Mouse (Mus musculus): ENCODE results near the gene Dctn1. TPM values are rescaled to one million over a fixed set of nuclear protein-coding genes. Genes with fewer than 3 reads are reported as not detected.

Dctn1 gene
- polyA plus RNA-seq (2016; fragmentation: Nextera tagmentation; extraction: Ambion mirVana) = 88.8 and 93.8 TPM in 2 replicates

- Histone ChIP-seq H3K4me3 (peak within 1 kb of the TSS; percentile 94), H3K27me3 (ENCODE audit: poor library complexity, severe bottlenecking) (peaks cover 27% of the 10 kb centered on the region)
- WGBS = under 1% methylated on average over 58 of the region's 58 CpGs
These were observed at the start of gene Dctn1 for GRCm38 (mm10) chr6:83165607-83166242. Gene Dctn1, plus strand, starts transcription at chr6:83165920.

DNA sequence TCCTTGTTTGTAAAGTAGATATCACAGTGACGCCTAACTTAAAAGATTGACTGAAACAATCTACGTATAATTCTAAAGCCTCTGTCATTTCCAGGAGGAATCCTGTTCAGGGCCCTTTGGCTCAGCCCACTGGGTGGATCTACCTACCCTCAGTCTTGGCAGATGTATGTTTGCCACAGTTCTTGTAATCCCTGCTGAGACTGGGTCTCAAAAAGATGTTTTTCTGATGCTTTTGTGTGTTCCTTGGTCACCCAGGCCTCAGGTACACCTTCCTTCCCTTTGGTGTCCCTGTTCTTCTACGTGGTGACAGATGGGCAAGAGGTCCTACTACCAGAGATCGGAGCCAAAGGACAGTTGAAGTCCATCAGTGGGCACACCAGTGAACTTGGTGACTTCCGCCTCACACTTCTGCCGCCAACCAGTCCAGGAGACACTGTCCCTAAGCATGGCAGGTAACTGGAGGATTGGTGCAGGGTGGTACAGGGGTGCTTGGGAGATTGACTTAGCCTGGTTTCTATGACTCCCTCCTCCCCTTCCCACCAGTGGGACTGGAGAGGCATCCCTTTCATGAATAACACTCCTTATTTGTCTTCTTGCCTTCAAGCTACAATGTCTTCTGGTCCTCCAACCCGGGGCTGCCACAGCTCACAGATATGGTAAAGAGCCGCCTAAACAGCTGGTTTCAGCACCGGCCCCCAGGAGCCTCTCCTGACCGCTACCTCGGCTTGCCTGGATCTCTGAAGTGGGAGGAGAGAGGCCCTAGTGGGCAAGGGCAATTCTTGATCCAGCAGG is 49.2 kb upstream of the Dctn1 start:
- H3K9me3 ChIP-seq = no peaks in the 10 kb centered on the region
- no peaks in the 10 kb centered on the region for H3K27me3 ChIP-seq (ENCODE audit: poor library complexity, severe bottlenecking)
- DNase-seq (ENCODE audit: extremely low spot score, low spot score) = no peak
- H3K27ac ChIP-seq = peak overlapping the region; percentile 91
- peak overlapping the region; percentile 91 for H3K4me3 ChIP-seq
- 86% methylated on average over 11 of the region's 11 CpGs for WGBS
- H3K36me3 ChIP-seq (replicated peaks) = peaks cover 37% of the 10 kb centered on the region
- peaks cover 60% of the 10 kb centered on the region for H3K4me1 ChIP-seq

More at GRCm38 (mm10) chr6:83165607-83166242, at the start of gene Dctn1:
- peaks cover 43% of the 10 kb centered on the region for H3K4me1 ChIP-seq
- peak; percentile 94 for DNase-seq (ENCODE audit: extremely low spot score, low spot score)
- H3K36me3 ChIP-seq (replicated peaks) = no peaks in the 10 kb centered on the region
- H3K27ac ChIP-seq = peak within 1 kb of the TSS; percentile 99
- H3K9me3 ChIP-seq = no peaks in the 10 kb centered on the region

- 89% methylated on average over 4 of the region's 4 CpGs for WGBS
- no peak for DNase-seq (ENCODE audit: extremely low spot score, low spot score)
- H3K27me3 ChIP-seq (ENCODE audit: poor library complexity, severe bottlenecking) = no peaks in the 10 kb centered on the region
- no peaks in the 10 kb centered on the region for H3K9me3 ChIP-seq
- H3K36me3 ChIP-seq (replicated peaks) = peaks cover 37% of the 10 kb centered on the region
- peak overlapping the region; percentile 91 for H3K4me3 ChIP-seq
- H3K27ac ChIP-seq = no peak overlapping the region
- H3K4me1 ChIP-seq = peaks cover 65% of the 10 kb centered on the region
These were observed 48.6 kb upstream of the Dctn1 start for GRCm38 (mm10) chr6:83117165-83117438.

- Histone ChIP-seq H3K27ac (peak overlapping the region; percentile 8; the same call in 1 of the 2 replicates), H3K27me3 (ENCODE audit: poor library complexity, severe bottlenecking) (no peaks in the 10 kb centered on the region), H3K36me3 (replicated peaks) (peaks cover 37% of the 10 kb centered on the region), H3K9me3 (no peaks in the 10 kb centered on the region), H3K4me3 (peak overlapping the region; percentile 91), H3K4me1 (peaks cover 70% of the 10 kb centered on the region)
- WGBS = 93% methylated on average over 13 of the region's 13 CpGs
- DNase-seq (ENCODE audit: extremely low spot score, low spot score) = no peak
These were observed 48.1 kb upstream of the Dctn1 start for GRCm38 (mm10) chr6:83117616-83118015.

DNA sequence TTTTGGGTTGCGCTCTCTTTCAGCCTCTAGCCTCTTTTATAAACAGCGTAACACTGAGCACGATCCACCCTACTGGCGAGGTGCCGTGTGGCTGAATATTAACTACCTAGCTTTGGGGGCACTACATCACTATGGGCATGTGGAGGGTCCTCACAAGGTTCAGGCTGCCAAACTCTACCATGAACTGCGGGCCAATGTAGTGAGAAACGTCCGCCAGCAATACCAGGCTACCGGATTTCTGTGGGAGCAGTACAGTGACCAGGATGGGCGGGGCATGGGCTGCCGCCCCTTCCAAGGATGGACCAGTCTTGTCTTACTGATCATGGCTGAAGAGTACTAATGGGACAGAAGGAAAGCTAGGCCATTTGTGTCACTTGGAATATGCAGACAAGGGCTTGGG is 47.4 kb upstream of the Dctn1 start:
- Histone ChIP-seq H3K4me3 (no peak overlapping the region), H3K9me3 (no peaks in the 10 kb centered on the region), H3K4me1 (peaks cover 78% of the 10 kb centered on the region), H3K36me3 (replicated peaks) (peaks cover 42% of the 10 kb centered on the region), H3K27me3 (ENCODE audit: poor library complexity, severe bottlenecking) (no peaks in the 10 kb centered on the region), H3K27ac (no peak overlapping the region)
- 89% methylated on average over 11 of the region's 11 CpGs for WGBS
- no peak for DNase-seq (ENCODE audit: extremely low spot score, low spot score)

DNA sequence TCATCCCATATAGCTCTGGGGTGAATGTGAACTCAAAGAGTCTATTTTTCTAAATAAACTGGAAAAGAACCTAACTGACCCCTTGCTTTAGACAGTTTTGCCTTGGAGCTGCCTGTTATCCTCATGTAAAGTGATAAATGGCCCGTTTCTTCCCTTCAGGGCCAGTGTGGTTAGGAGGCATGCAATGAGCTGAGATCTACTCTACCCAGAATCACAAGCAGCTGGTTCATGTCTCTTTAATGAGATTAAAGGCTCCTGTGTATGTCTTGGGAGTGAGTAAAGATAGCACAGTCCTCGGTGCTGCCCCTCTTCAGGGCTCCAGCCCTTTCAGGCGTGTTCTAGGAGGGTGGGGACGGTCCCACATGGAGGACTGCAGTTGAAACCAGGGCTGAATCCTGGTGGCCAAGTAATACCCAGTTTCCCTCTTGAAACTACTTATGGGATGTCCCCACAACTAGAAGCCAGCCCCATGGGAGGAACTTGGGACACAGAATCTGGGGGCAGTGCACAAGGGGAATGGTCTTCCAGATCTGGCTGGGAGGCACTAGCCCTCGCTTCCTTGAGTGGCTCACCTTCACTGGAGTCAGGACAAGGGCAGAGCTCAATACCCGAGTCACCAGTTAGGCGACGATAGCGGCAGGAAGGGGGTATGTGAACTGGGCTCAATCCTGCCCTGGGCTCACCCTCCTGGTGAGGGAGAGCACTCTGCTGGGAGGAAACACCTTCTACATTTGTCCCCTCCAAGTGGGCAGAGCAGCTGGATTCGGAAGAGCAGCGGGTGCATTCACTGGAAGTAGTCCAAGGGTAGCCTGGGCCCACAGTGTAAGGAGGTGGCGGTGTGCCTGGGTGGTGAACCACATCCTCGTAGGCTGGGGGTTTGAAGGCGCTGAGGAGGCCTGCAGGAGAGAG is 46.6 kb upstream of the Dctn1 start:
- Histone ChIP-seq H3K36me3 (replicated peaks) (peaks cover 46% of the 10 kb centered on the region), H3K4me1 (peaks cover 83% of the 10 kb centered on the region), H3K4me3 (peak overlapping the region; percentile 77), H3K27ac (peak overlapping the region; percentile 98), H3K9me3 (no peaks in the 10 kb centered on the region), H3K27me3 (ENCODE audit: poor library complexity, severe bottlenecking) (no peaks in the 10 kb centered on the region)
- 88% methylated on average over 14 of the region's 14 CpGs for WGBS
- DNase-seq (ENCODE audit: extremely low spot score, low spot score) = no peak

- DNase-seq (ENCODE audit: extremely low spot score, low spot score) = no peak
- Histone ChIP-seq H3K4me3 (peak overlapping the region; percentile 77), H3K27me3 (ENCODE audit: poor library complexity, severe bottlenecking) (no peaks in the 10 kb centered on the region), H3K9me3 (no peaks in the 10 kb centered on the region), H3K27ac (peak overlapping the region; percentile 98), H3K36me3 (replicated peaks) (peaks cover 46% of the 10 kb centered on the region), H3K4me1 (peaks cover 83% of the 10 kb centered on the region)
- 84% methylated on average over 7 of the region's 7 CpGs for WGBS
These were observed 46.0 kb upstream of the Dctn1 start for GRCm38 (mm10) chr6:83119734-83120051.

- Histone ChIP-seq H3K4me1 (peaks cover 82% of the 10 kb centered on the region), H3K36me3 (replicated peaks) (peaks cover 46% of the 10 kb centered on the region), H3K27ac (peak within 1 kb of the TSS; percentile 98), H3K9me3 (no peaks in the 10 kb centered on the region), H3K4me3 (peak within 1 kb of the TSS; percentile 77), H3K27me3 (ENCODE audit: poor library complexity, severe bottlenecking) (no peaks in the 10 kb centered on the region)
- peak; percentile 98 for DNase-seq (ENCODE audit: extremely low spot score, low spot score)
- under 1% methylated on average over 38 of the region's 38 CpGs for WGBS
These were observed 44.5 kb upstream of the Dctn1 start, which contains the start of gene Wbp1 for GRCm38 (mm10) chr6:83120930-83121862. Gene Wbp1, minus strand, starts transcription at chr6:83121559.

DNA sequence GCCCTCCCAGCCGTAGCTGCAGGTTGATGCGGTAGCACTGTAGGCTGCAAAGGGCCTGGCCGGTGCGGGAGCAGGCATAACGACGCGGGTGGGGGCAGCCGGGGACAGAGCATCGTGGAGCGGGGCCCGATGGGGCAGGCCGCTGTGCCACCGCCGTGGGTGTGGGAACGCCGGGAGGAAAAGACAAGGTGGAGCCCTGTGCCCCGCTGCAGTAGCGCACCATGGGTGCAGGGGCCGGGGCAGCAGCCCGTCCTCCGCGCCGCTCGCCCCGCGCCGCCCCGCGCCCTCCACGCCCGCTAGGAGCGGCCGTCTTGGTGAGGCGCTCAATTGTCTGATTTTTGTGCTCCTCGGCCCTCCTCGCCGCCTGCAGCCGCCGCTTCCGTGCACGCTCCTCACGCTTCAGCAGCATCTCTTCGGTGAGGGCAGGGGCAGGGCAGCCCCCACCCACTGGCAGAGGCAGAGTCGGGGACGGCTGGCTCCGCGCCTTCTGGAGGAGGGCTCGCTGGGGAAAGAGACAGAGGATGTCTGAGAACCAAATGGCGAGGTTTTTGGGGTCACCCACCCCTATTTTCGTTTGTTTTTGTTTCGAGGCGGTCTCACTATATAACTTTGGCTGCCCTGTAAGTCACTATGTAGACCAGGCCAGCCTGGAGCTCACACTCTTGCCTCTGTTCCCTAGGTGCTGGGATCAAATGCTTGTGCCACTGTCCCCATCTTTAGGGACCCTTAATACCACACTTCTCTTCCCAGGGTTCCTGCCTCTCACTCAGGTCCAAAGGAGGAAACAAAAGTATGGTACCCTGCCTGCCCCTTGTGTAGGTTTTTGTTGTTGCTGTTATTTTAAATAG is 43.6 kb upstream of the Dctn1 start:
- Histone ChIP-seq H3K9me3 (no peaks in the 10 kb centered on the region), H3K27ac (peak overlapping the region; percentile 98), H3K4me1 (peaks cover 73% of the 10 kb centered on the region), H3K4me3 (peak overlapping the region; percentile 77), H3K27me3 (ENCODE audit: poor library complexity, severe bottlenecking) (no peaks in the 10 kb centered on the region), H3K36me3 (replicated peaks) (peaks cover 40% of the 10 kb centered on the region)
- no peak for DNase-seq (ENCODE audit: extremely low spot score, low spot score)
- WGBS = 2% methylated on average over 51 of the region's 52 CpGs

DNA sequence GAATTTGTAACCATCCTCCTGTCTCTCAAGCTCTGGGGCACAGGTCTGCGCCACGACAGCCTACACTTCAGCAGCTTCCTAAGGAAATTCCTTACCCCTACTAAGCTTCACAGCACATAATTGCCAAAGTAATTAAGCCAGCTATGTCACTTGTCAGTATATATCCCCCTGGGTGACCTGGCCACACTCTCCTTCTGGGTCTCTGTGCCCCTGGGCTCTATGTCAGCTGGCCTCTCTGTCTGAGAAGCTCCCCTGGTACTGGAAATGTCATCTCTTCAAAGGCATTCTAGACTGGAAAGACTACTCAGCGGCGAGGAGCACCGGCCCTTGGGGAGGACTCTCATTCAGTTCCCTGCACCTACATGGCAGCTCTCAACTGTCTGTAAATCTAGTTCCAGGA is 42.8 kb upstream of the Dctn1 start:
- H3K27me3 ChIP-seq (ENCODE audit: poor library complexity, severe bottlenecking) = no peaks in the 10 kb centered on the region
- DNase-seq (ENCODE audit: extremely low spot score, low spot score) = no peak
- H3K4me1 ChIP-seq = peaks cover 64% of the 10 kb centered on the region
- H3K4me3 ChIP-seq = peak overlapping the region; percentile 77
- peaks cover 31% of the 10 kb centered on the region for H3K36me3 ChIP-seq (replicated peaks)
- no peaks in the 10 kb centered on the region for H3K9me3 ChIP-seq
- peak overlapping the region; percentile 98 for H3K27ac ChIP-seq
- WGBS = 88% methylated on average over 5 of the region's 5 CpGs

- Histone ChIP-seq H3K27me3 (ENCODE audit: poor library complexity, severe bottlenecking) (no peaks in the 10 kb centered on the region), H3K4me3 (peak overlapping the region; percentile 67), H3K27ac (peak overlapping the region; percentile 91), H3K4me1 (peaks cover 49% of the 10 kb centered on the region), H3K9me3 (no peaks in the 10 kb centered on the region), H3K36me3 (replicated peaks) (peaks cover 12% of the 10 kb centered on the region)
- peak; percentile 92 for DNase-seq (ENCODE audit: extremely low spot score, low spot score)
- under 1% methylated on average over 30 of the region's 30 CpGs for WGBS
These were observed 40.8 kb upstream of the Dctn1 start for GRCm38 (mm10) chr6:83124851-83125312.

All from forebrain, embryonic 10.5 days (tissue).